Mouse (Mus musculus) lung, adult 2 months (tissue): ENCODE data around the gene Spocd1. TPM values are rescaled to one million over a fixed set of nuclear protein-coding genes. Genes with fewer than 3 reads are reported as not detected.

Source experiments
- DNase-seq: peaks from one replicate; pipeline ENCODE4 v3.0.0; 2022
- H3K4me1 ChIP-seq: fragments of 200-500 bp; 2 replicates; pipeline ENCODE4 v1.6.1; 2011; ENCODE audit warnings: low read length; ENCODE audit not compliant: control insufficient read depth, insufficient read depth
- H3K4me3 ChIP-seq: fragments of 200-500 bp; replicated peaks from 2 replicates; pipeline ENCODE3; 2011; ENCODE audit warnings: low read depth, mild to moderate bottlenecking, control low read depth, low read length; ENCODE audit errors: extremely low read depth
- CTCF ChIP-seq: fragments of 200-500 bp; IDR thresholded peaks from 2 replicates; pipeline ENCODE4 v1.5.1; 2011; ENCODE audit warnings: mild to moderate bottlenecking, low read length, control low read depth; ENCODE audit not compliant: insufficient read depth
- POLR2A ChIP-seq: fragments of 200-500 bp; IDR thresholded peaks from 2 replicates; pipeline ENCODE4 v1.6.1; 2011; ENCODE audit warnings: low read depth, mild to moderate bottlenecking, control low read depth, low read length, borderline replicate concordance; ENCODE audit errors: extremely low read depth
- WGBS: fragments of 180-500 bp; shearing (Covaris S2); methylation state at CpG from one replicate; pipeline ENCODE4 v1.1.7; 2018; 5-methylcytosine and 5-hydroxymethylcytosine counted together
- polyA plus RNA-seq: library from polyadenylated mRNA; depleted of rRNA; stranded (reverse); fragments of >200 nt; gene quantifications from 2 replicates; pipeline ENCODE4 v1.2.3, GENCODE M21; 2012

Spocd1 gene
- polyA plus RNA-seq, 1 experiment, result not detected

DNA sequence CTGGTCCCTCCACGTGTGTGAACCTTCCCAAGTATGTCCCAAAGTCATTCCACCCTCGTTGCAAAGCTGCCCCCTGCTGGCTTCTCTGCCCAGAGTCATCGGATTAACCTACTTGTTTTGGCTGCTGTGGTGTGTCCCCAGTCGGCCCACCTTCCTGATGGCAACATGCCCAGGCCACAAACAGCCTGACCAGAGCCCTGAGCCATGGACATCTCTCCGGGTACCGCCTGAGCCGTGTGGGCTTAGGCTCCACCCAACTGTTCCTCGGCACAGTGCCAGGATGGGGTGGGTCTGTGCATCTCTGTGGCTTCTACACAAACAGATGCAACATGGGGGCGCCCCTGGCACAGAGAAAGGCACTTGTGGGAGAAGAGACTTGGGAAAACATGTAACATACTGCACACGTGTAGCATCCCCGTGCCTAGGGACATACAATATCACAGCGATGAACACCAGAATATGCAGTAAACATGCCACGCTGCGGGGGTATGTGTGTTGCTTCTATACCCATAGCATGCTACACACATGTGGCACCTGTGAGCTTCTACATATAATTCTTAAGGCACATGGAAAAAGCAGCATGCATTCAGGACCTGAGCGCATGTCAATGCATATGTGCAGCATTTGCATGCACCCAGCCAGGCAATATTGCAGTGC is 54.8 kb downstream of the Spocd1 start:
- TF ChIP-seq POLR2A, result no peak
- peak; percentile 54 for TF ChIP-seq CTCF
- Histone ChIP-seq H3K4me3 (peak overlapping the region; percentile 26), H3K4me1 (peaks cover 14% of the 10 kb centered on the region)
- peak; percentile 49 for DNase-seq
- 6% methylated on average over 15 of the region's 15 CpGs for WGBS

DNA sequence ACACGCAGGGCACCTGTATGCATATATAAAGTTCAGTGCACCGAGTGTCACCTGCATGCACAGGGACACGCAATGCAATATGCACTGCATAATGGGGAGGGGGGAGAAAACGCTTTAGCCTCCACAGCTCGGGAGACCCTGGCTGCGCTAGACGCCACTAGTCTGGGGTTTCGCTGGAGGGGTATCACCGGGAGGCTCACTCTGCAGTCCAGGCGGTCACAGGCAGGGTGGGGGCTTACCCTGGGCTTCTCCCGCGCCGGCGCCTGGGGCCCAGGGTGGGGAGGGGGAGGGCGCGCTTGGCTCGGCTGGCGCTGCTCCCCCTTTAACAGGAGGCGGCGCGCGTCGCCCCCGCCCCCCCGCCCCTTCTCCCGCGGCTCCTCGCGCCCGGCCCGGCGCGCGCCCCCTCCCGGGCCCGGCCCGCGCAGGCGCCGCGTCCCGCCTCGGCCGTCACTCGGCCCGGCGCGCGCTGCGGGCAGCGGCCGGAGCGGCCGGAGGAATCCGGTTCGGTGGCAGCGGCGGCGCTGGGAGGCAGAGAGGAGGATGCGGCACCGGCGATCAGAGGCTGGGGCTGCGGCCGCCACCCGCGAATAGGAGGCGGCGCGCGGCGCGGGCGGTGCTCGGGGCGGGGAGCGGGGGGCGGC is 55.5 kb downstream of the Spocd1 start, which contains the start of gene Adgrb2:
Adgrb2 (plus strand) TSS at position 450 of the 641 bp plus-strand sequence.
- H3K4me3 ChIP-seq, result peak within 1 kb of the TSS; percentile 26
- WGBS, result 7% methylated on average over 54 of the region's 77 CpGs
- TF ChIP-seq CTCF, result no peak
- TF ChIP-seq POLR2A, result no peak
- peak; percentile 18 for DNase-seq
- H3K4me1 ChIP-seq, result peaks cover 14% of the 10 kb centered on the region

GRCm38 (mm10) chr4:129985161-129985670 is 56.2 kb downstream of the Spocd1 start:
- Histone ChIP-seq H3K4me3 (peak overlapping the region; percentile 12), H3K4me1 (peaks cover 14% of the 10 kb centered on the region)
- TF ChIP-seq POLR2A (no peak), CTCF (no peak)
- WGBS, result 1% methylated on average over 48 of the region's 48 CpGs
- DNase-seq, result no peak

DNA sequence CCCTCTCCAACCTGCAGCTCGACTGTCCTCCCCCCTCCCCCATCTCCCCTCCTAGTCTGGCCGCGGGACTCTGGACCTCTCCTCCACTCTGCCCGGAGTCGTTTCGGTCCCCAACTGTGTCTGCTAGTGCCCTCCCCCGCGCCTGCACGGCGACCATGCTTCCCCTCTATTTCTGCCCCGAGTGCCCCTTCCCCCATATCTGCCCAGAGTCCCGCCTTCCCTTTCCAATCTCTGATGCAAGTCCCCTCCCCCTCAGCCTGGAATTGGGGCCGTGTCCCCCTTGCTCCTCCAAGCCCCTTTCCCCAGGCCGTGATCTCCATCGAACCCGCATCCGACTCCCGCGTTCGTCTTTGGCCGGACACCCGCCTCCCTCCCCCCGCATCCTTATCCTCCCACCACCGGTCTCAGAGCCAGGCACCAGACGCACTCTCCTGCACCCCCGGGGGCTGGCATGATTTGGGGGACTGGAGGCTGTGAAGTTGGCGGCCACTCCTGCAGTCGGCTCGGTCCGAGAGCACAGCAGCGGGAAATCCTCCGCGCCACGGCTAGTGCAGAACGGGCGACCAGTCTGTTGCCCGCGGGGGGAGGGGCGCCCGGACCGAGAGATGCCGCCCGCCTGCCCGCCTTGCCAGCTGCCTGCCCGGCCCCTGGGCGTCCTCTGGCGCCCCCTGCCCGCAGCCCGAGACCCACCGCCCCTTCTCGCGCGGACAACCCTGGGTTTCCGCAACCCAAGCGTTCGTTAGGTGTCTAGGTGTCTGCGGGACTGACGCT is 56.8 kb downstream of the Spocd1 start:
- Histone ChIP-seq H3K4me3 (peak overlapping the region; percentile 4), H3K4me1 (peaks cover 14% of the 10 kb centered on the region)
- peak; percentile 29 for DNase-seq
- WGBS, result 2% methylated on average over 57 of the region's 58 CpGs
- TF ChIP-seq CTCF (no peak), POLR2A (no peak)

- Histone ChIP-seq H3K4me3 (peak overlapping the region; percentile 21), H3K4me1 (peaks cover 14% of the 10 kb centered on the region)
- DNase-seq, result peak; percentile 31
- WGBS, result under 1% methylated on average over 53 of the region's 53 CpGs
- TF ChIP-seq POLR2A, result no peak
- TF ChIP-seq CTCF, result no peak
These were observed 58.9 kb downstream of the Spocd1 start for GRCm38 (mm10) chr4:129987825-129988504.

- H3K4me3 ChIP-seq, result no peak overlapping the region
- H3K4me1 ChIP-seq, result peaks cover 11% of the 10 kb centered on the region
- no peak for DNase-seq
- TF ChIP-seq POLR2A (no peak), CTCF (no peak)
- WGBS, result 92% methylated on average over 4 of the region's 4 CpGs
These were observed 60.9 kb downstream of the Spocd1 start for GRCm38 (mm10) chr4:129989925-129990324.

- WGBS, result 80% methylated on average over 16 of the region's 16 CpGs
- TF ChIP-seq CTCF (no peak), POLR2A (no peak)
- Histone ChIP-seq H3K4me3 (no peak overlapping the region), H3K4me1 (no peaks in the 10 kb centered on the region)
- no peak for DNase-seq
These were observed 63.7 kb downstream of the Spocd1 start for GRCm38 (mm10) chr4:129992720-129993119.

DNA sequence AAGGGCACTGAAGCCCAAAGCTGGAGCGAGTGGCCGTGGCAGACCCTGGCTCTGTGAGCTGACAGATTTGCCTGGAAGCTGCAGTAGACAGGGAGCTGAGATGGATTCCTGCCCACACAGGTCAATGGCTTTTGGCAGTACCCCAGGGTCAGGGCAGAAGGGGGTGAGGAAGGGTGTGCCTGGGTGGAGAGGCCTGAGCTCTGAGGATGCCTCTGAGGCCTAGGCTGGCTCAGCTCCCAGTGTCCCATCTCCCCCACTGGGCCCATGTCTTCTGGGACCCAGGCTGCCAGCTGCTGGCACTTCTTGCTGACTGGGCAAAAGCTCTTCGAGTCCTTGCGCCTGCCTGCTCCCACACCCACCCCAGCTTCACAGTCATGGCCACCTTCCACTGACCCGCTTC is 64.2 kb downstream of the Spocd1 start:
- 80% methylated on average over 5 of the region's 5 CpGs for WGBS
- TF ChIP-seq CTCF (no peak), POLR2A (no peak)
- no peak for DNase-seq

More for the DNA sequence above, 64.2 kb downstream of the Spocd1 start:
- H3K4me3 ChIP-seq, result no peak overlapping the region
- H3K4me1 ChIP-seq, result no peaks in the 10 kb centered on the region
